8 mouse cellular contexts compared by ENCODE assay signal in genomic region chr11:43835880-43836740, GRCm38 (mm10).
A peak's percentile ranks its signal among the peaks of the same experiment; 100 is the strongest.
DNase-seq lines count a peak whose midpoint lies in the region; ATAC-seq and TF ChIP-seq lines count a peak whose summit lies in the region.

No protein-coding gene starts in this region.

- 4% methylated on average over 68 of the region's 68 CpGs for WGBS in cerebellum, adult 2 months
- 5% methylated on average over 68 of the region's 68 CpGs for WGBS in large intestine, adult 2 months
- WGBS in liver, embryonic 16.5 days (ENCODE audit: insufficient replicate concordance), result 6% methylated on average over 65 of the region's 68 CpGs
- WGBS in neural tube, embryonic 15.5 days, result 5% methylated on average over 67 of the region's 68 CpGs
- WGBS in thymus, adult 2 months, result 7% methylated on average over 68 of the region's 68 CpGs

- no peak overlapping the region for H3K27ac ChIP-seq in cerebellum, adult 2 months (ENCODE audit: insufficient read depth, low read length)
- H3K27ac ChIP-seq in liver, embryonic 16.5 days (ENCODE audit: low read length), result no peak overlapping the region
- peak overlapping the region; percentile 72 for H3K27ac ChIP-seq in neural tube, embryonic 15.5 days (replicated peaks)
- no peak overlapping the region for H3K27ac ChIP-seq in thymus, adult 2 months (ENCODE audit: control insufficient read depth, insufficient read depth, low read length)

- H3K4me2 ChIP-seq in liver, embryonic 16.5 days (ENCODE audit: low read depth, low read length), result peak overlapping the region; percentile 27; the same call in 1 of the 2 replicates
- H3K4me2 ChIP-seq in neural tube, embryonic 15.5 days, result peak overlapping the region; percentile 86

- DNase-seq in cerebellum, adult 2 months, result peak; percentile 44 to 56
- DNase-seq in forelimb bud, embryonic 11.5 days (ENCODE audit: low read depth, low spot score), result peak; percentile 75
- DNase-seq in heart, postnatal 25 days (ENCODE audit: low spot score), result peak; percentile 60
- DNase-seq in large intestine, adult 2 months (ENCODE audit: low read depth, low spot score), result peak; percentile 3
- DNase-seq in thymus, adult 2 months, result peak; percentile 37

- H3K36me3 ChIP-seq in C2C12 (ENCODE audit: control insufficient read depth, insufficient read depth), result no peaks in the 10 kb centered on the region
- no peaks in the 10 kb centered on the region for H3K36me3 ChIP-seq in liver, embryonic 16.5 days (ENCODE audit: control insufficient read depth, insufficient read depth)
- no peaks in the 10 kb centered on the region for H3K36me3 ChIP-seq in neural tube, embryonic 15.5 days
- no peaks in the 10 kb centered on the region for H3K36me3 ChIP-seq in thymus, adult 2 months (ENCODE audit: control insufficient read depth, insufficient read depth, low read length)

- H3K79me2 ChIP-seq in C2C12 (ENCODE audit: control insufficient read depth, insufficient read depth), result no peaks in the 10 kb centered on the region

- H3ac ChIP-seq in C2C12 (ENCODE audit: control insufficient read depth, insufficient read length, low read depth), result peak overlapping the region; percentile 43

- H3K79me3 ChIP-seq in C2C12 (ENCODE audit: low read depth), result no peaks in the 10 kb centered on the region

- TF ChIP-seq POLR2A in cerebellum, adult 2 months (IDR thresholded peaks at IDR 0.05; ENCODE audit: borderline replicate concordance, insufficient read depth, low read length), result no peak
- no peak for TF ChIP-seq POLR2A in thymus, adult 2 months (IDR thresholded peaks at IDR 0.05; ENCODE audit: control insufficient read depth, extremely low read depth, insufficient read depth, low read length, poor library complexity)

- no peaks in the 10 kb centered on the region for H3K4me1 ChIP-seq in cerebellum, adult 2 months (ENCODE audit: control insufficient read depth, insufficient read depth, low read length)
- no peaks in the 10 kb centered on the region for H3K4me1 ChIP-seq in liver, embryonic 16.5 days (ENCODE audit: control insufficient read depth, low read depth, low read length)
- peaks cover 14% of the 10 kb centered on the region for H3K4me1 ChIP-seq in neural tube, embryonic 15.5 days
- no peaks in the 10 kb centered on the region; the same call in 1 of the 2 replicates for H3K4me1 ChIP-seq in thymus, adult 2 months (replicated peaks; ENCODE audit: control insufficient read depth, insufficient read depth, low read length)

- no peak overlapping the region for H3K4me3 ChIP-seq in C2C12 (ENCODE audit: insufficient read depth, poor library complexity, severe bottlenecking)
- peak overlapping the region; percentile 11 for H3K4me3 ChIP-seq in cerebellum, adult 2 months (replicated peaks; ENCODE audit: insufficient read depth, low read depth, low read length)
- 0 out of 2 replicates have a peak overlapping the region, but pooled peaks have one; percentile 25 for H3K4me3 ChIP-seq in liver, embryonic 16.5 days (ENCODE audit: low read depth, low read length)
- peak overlapping the region; percentile 60 for H3K4me3 ChIP-seq in neural tube, embryonic 15.5 days (replicated peaks)
- H3K4me3 ChIP-seq in thymus, adult 2 months (ENCODE audit: control insufficient read depth, insufficient read depth, low read length), result no peak overlapping the region

- peak; percentile 54 for ATAC-seq in liver, embryonic 16.5 days (ENCODE audit: low read depth)
- peak; percentile 96 for ATAC-seq in neural tube, embryonic 15.5 days (ENCODE audit: low FRiP score)

- no peaks in the 10 kb centered on the region for H3K27me3 ChIP-seq in C2C12 (ENCODE audit: control insufficient read depth, insufficient read depth, insufficient read length)
- no peaks in the 10 kb centered on the region; the same call in 1 of the 2 replicates for H3K27me3 ChIP-seq in cerebellum, adult 2 months (ENCODE audit: control insufficient read depth, insufficient read depth, low read length)
- peaks cover 17% of the 10 kb centered on the region for H3K27me3 ChIP-seq in liver, embryonic 16.5 days (ENCODE audit: control insufficient read depth, insufficient read depth, low read depth, low read length)
- peaks cover 10% of the 10 kb centered on the region; the same call in 1 of the 2 replicates for H3K27me3 ChIP-seq in neural tube, embryonic 15.5 days (replicated peaks)
- peaks cover 8% of the 10 kb centered on the region for H3K27me3 ChIP-seq in thymus, adult 2 months (ENCODE audit: control insufficient read depth, insufficient read depth, low read length)

- intact Hi-C loops in heart, postnatal 25 days (cut with DNase I), result loop anchor here (2.0 to 10.0 kb wide), 6 partner anchors 49 to 495 kb away; no protein-coding TSS in a partner anchor

- H3K9ac ChIP-seq in liver, embryonic 16.5 days (ENCODE audit: low read depth, low read length), result no peak overlapping the region; the same call in 1 of the 2 replicates
- H3K9ac ChIP-seq in neural tube, embryonic 15.5 days (replicated peaks), result peak overlapping the region; percentile 68

- H3K9me3 ChIP-seq in liver, embryonic 16.5 days (replicated peaks; ENCODE audit: control insufficient read depth, low read length), result no peaks in the 10 kb centered on the region
- H3K9me3 ChIP-seq in neural tube, embryonic 15.5 days (replicated peaks), result no peaks in the 10 kb centered on the region

- TF ChIP-seq CTCF in C2C12 (IDR thresholded peaks at IDR 0.05; ENCODE audit: control insufficient read depth, insufficient read depth, insufficient read length), result peak; percentile 98
- TF ChIP-seq CTCF in cerebellum, adult 2 months (IDR thresholded peaks at IDR 0.05; ENCODE audit: borderline replicate concordance, insufficient read depth, low read depth, low read length), result peak; percentile 52
- TF ChIP-seq CTCF in thymus, adult 2 months (IDR thresholded peaks at IDR 0.05; ENCODE audit: borderline replicate concordance, control insufficient read depth, extremely low read depth, insufficient read depth, low read length, poor library complexity), result peak; percentile 21; the same call in 1 of the 2 replicates

TF ChIP-seq in C2C12, 6 proteins besides CTCF, POLR2A, EP300 and RAD21:
- TF ChIP-seq USF1 (IDR thresholded peaks at IDR 0.05; ENCODE audit: low read depth) (no peak), FOSL1 (IDR thresholded peaks at IDR 0.05; ENCODE audit: insufficient read depth, low read length, poor library complexity, severe bottlenecking) (no peak), CEBPB (IDR thresholded peaks at IDR 0.05; ENCODE audit: low read depth) (no peak), MYOD1 (IDR thresholded peaks at IDR 0.05; ENCODE audit: control insufficient read depth, insufficient read length, low read depth) (no peak), MYOG (IDR thresholded peaks at IDR 0.05; ENCODE audit: control insufficient read depth, extremely low read depth, insufficient read length) (no peak), MAX (IDR thresholded peaks at IDR 0.05) (no peak)

Comparison
In these comparisons a context has a peak if more than half of its experiments do, and no peak if none do; other contexts are left out.
1. H3K4me3 ChIP-seq: peak in cerebellum, adult 2 months (single experiment), liver, embryonic 16.5 days (single experiment) and neural tube, embryonic 15.5 days (single experiment); none in C2C12 (single experiment) and thymus, adult 2 months (single experiment).
2. CTCF ChIP-seq: peak in every context shown above with its lines; median percentile 98 in C2C12; 52 in cerebellum, adult 2 months; 21 in thymus, adult 2 months.
3. DNase-seq: peak in every context shown above with its lines; median percentile 75 in forelimb bud, embryonic 11.5 days; 60 in heart, postnatal 25 days; 50 in cerebellum, adult 2 months; 37 in thymus, adult 2 months; 3 in large intestine, adult 2 months.